Mouse (Mus musculus) lung, postnatal 0 days (tissue): ENCODE results near the gene Metap1d. TPM values are rescaled to one million over a fixed set of nuclear protein-coding genes. Genes with fewer than 3 reads are reported as not detected.

ENCODE experiments used
- ATAC-seq: fragments of 200-750 bp; cut with Nextera tagmentation; 2 replicates; pipeline ENCODE4 v1.8.0; 2017; ENCODE audit warnings: moderate library complexity
- DNase-seq: peaks from one replicate; pipeline ENCODE4 v3.0.0-alpha.2; 2016; ENCODE audit warnings: low spot score
- H3K27ac ChIP-seq: fragments of 300-500 bp; sonication (generic); 2 replicates; pipeline ENCODE4 v1.5.1; 2014; ENCODE audit warnings: antibody characterized with exemption, mild to moderate bottlenecking, low read length, mixed read lengths
- H3K27me3 ChIP-seq: fragments of 300-500 bp; sonication (generic); replicated peaks from 2 replicates; pipeline ENCODE4 v1.6.1; 2014; ENCODE audit warnings: low read length, mixed read lengths; ENCODE audit not compliant: insufficient read depth
- H3K36me3 ChIP-seq: fragments of 300-500 bp; sonication (generic); 2 replicates; pipeline ENCODE4 v1.6.1; 2014; ENCODE audit warnings: low read length, mixed read lengths; ENCODE audit not compliant: insufficient read depth
- H3K4me1 ChIP-seq: fragments of 300-500 bp; sonication (generic); 2 replicates; pipeline ENCODE4 v1.6.1; 2014; ENCODE audit warnings: antibody characterized with exemption, low read depth, low read length, mixed read lengths; ENCODE audit not compliant: insufficient read depth
- H3K4me2 ChIP-seq: fragments of 300-500 bp; sonication (generic); replicated peaks from 2 replicates; pipeline ENCODE4 v1.6.1; 2014; ENCODE audit warnings: low read depth, mild to moderate bottlenecking, low read length, moderate library complexity, mixed read lengths
- H3K4me3 ChIP-seq: fragments of 300-500 bp; sonication (generic); 2 replicates; pipeline ENCODE4 v1.5.1; 2014; ENCODE audit warnings: low read depth, low read length
- H3K9ac ChIP-seq: fragments of 300-500 bp; sonication (generic); replicated peaks from 2 replicates; pipeline ENCODE4 v1.6.1; 2014; ENCODE audit warnings: low read depth, mild to moderate bottlenecking
- H3K9me3 ChIP-seq: fragments of 300-500 bp; sonication (generic); 2 replicates; pipeline ENCODE4 v1.6.1; 2016; ENCODE audit warnings: low read length, mixed read lengths
- CTCF ChIP-seq: IDR thresholded peaks from 2 replicates; pipeline ENCODE4 v1.5.1; 2016; ENCODE audit warnings: antibody characterized with exemption, mild to moderate bottlenecking
- EP300 ChIP-seq: IDR thresholded peaks from 2 replicates; pipeline ENCODE4 v1.6.1; 2016; ENCODE audit warnings: antibody characterized with exemption, mild to moderate bottlenecking, control low read depth
- WGBS: fragments of 180-500 bp; shearing (Covaris S2); extraction: QIAGEN DNeasy Blood & Tissue Kit; methylation state at CpG from one replicate; pipeline ENCODE4 v1.1.7; 2014; 5-methylcytosine and 5-hydroxymethylcytosine counted together
- polyA plus RNA-seq: library from polyadenylated mRNA; unstranded; fragments of >200 nt; fragmentation: Nextera tagmentation; extraction: Ambion mirVana; gene quantifications from 2 replicates; pipeline ENCODE4 v1.2.1, GENCODE M21; 2015

The Metap1d gene
- polyA plus RNA-seq, 1 experiment from 2014 or later, result 15.3 TPM

DNA sequence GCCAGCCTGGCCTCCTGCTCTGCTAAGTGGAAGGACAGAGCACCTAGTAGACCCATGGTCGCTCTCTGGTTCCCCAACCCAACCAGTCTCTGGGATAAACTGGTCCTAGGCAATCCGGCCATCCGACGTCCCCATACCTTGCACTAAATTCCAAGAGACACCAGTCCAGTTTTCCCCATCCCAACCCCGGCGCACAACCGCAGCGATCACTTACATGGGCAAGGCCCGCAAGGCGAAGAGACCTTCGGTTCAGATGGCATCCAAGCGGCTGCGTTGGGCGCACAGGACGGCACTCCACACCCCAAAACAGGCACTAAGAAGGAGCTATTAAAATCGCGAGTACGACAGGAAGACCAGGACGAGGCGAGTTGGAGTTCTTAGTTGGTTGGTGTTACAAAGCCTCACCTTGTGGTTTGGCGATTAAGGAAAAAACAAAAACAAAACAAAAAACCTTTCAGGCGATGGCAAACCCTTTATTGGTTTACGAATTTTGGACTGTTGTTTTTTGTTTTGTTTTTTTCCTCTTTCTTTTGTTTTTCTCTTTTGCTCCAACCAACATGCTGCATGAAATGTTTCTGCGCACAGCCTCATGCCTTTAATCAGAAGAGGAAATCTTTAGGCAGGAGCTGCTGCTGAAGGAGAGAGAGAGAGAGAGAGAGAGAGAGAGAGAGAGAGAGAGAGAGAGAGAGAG lies 74.4 kb downstream of the Metap1d start:
- Histone ChIP-seq H3K27me3 (peaks cover 70% of the 10 kb centered on the region), H3K9me3 (no peaks in the 10 kb centered on the region), H3K4me1 (peaks cover 9% of the 10 kb centered on the region), H3K27ac (no peak overlapping the region), H3K4me2 (no peak overlapping the region), H3K36me3 (no peaks in the 10 kb centered on the region), H3K9ac (no peak overlapping the region), H3K4me3 (no peak overlapping the region)
- 5% methylated on average over 24 of the region's 24 CpGs for WGBS
- ATAC-seq (no peak), DNase-seq (no peak)
- TF ChIP-seq CTCF (no peak), EP300 (no peak)

DNA sequence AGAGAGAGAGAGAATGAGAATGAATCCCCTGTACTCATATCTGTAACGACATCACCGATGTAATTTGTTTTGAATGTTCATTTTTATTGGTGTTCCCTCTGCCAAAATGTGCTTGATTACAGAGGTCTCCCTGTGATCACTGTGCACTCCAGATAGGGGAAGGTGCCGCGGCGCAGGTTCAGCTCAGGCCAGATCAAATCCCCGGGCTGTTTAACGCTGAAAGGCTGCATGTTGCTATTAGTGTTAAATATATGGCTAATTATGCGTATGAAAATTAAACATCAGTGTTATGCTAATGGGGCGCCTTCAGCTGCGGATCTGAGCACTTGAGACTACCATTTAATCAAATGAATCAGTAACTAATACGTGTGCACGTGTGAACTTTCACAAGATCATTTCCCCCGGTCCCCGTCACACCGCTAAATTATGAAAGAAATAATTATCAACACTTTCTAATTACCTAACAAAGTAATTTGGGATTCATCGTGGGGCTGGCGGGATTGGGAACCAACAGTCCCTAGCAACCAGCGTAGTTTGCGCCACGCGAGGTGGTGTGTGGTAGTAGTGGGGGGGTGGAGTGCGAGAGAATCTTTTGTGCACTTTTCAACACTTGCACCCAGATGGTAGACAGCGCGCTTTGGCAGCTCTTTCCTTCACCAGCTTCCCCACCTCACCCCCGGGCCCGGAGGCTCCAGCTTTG lies 75.1 kb downstream of the Metap1d start, which contains the start of gene Dlx1:
Gene Dlx1 (plus strand): TSS at position 100 of the 700 bp plus-strand sequence.
- Histone ChIP-seq H3K4me1 (peaks cover 9% of the 10 kb centered on the region), H3K4me2 (peak within 1 kb of the TSS; percentile 69), H3K9ac (no peak within 1 kb of the TSS), H3K4me3 (peak within 1 kb of the TSS; percentile 36; the same call in 1 of the 2 replicates), H3K36me3 (no peaks in the 10 kb centered on the region), H3K27me3 (peaks cover 77% of the 10 kb centered on the region), H3K9me3 (no peaks in the 10 kb centered on the region), H3K27ac (no peak within 1 kb of the TSS)
- TF ChIP-seq CTCF (no peak), EP300 (no peak)
- ATAC-seq (no peak), DNase-seq (no peak)
- 2% methylated on average over 26 of the region's 26 CpGs for WGBS

- Histone ChIP-seq H3K9me3 (no peaks in the 10 kb centered on the region), H3K4me1 (peaks cover 9% of the 10 kb centered on the region), H3K9ac (no peak overlapping the region), H3K4me3 (peak overlapping the region; percentile 36; the same call in 1 of the 2 replicates), H3K27me3 (peaks cover 80% of the 10 kb centered on the region), H3K4me2 (peak overlapping the region; percentile 69), H3K36me3 (no peaks in the 10 kb centered on the region), H3K27ac (no peak overlapping the region)
- ATAC-seq (peak; percentile 27), DNase-seq (no peak)
- no peak for TF ChIP-seq CTCF
- no peak for TF ChIP-seq EP300
- WGBS, result 2% methylated on average over 38 of the region's 57 CpGs
These were observed 75.8 kb downstream of the Metap1d start for GRCm38 (mm10) chr2:71528714-71529510.

- H3K9ac ChIP-seq, result no peak overlapping the region
These were observed 76.7 kb downstream of the Metap1d start for GRCm38 (mm10) chr2:71529511-71530351.

DNA sequence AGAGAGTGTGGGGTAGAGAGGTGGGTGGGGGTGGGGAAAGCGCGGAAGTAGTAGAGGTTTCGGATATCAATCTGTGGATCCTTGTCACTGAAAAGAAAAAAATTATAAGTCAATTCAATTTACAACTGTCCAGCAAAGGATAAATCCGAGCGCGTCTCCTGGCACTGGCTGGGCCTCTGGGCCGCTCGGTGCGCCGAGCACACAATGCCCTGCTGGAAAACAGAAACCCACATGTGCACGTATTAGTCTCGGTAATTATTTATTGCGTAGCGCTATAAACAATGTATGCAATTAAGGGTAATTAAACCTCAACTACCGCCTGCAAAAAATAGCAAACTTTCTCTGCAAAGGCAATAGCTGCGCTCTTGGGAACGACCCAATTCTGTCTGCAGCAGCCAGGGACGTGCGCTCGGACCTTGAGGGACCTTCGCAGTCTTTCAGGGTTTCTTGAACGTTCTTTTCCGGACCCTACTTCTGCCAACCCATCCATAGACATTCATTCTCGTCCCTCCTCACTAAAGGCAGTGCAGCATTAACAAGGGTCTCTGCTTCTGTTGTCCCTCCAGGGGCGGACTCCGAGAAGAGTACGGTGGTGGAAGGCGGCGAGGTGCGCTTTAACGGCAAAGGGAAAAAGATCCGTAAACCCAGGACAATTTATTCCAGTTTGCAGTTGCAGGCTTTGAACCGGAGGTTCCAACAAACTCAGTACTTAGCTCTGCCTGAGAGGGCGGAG lies 77.5 kb downstream of the Metap1d start:
- H3K9ac ChIP-seq, result no peak overlapping the region
- H3K9me3 ChIP-seq, result no peaks in the 10 kb centered on the region
- 0 out of 2 replicates have a peak overlapping the region, but pooled peaks have one; percentile 3 for H3K4me2 ChIP-seq
- 0 out of 2 replicates have a peak overlapping the region, but pooled peaks have one; percentile 36 for H3K4me3 ChIP-seq
- H3K27ac ChIP-seq, result no peak overlapping the region
- H3K27me3 ChIP-seq, result peaks cover 92% of the 10 kb centered on the region
- TF ChIP-seq CTCF (no peak), EP300 (no peak)
- DNase-seq (no peak), ATAC-seq (no peak)
- WGBS, result under 1% methylated on average over 34 of the region's 34 CpGs
- no peaks in the 10 kb centered on the region for H3K36me3 ChIP-seq
- peaks cover 9% of the 10 kb centered on the region for H3K4me1 ChIP-seq

More at GRCm38 (mm10) chr2:71529511-71530351, 76.7 kb downstream of the Metap1d start:
- no peaks in the 10 kb centered on the region for H3K9me3 ChIP-seq
- peaks cover 86% of the 10 kb centered on the region for H3K27me3 ChIP-seq
- ATAC-seq (peak; percentile 97), DNase-seq (peak; percentile 89)
- no peak overlapping the region for H3K27ac ChIP-seq
- H3K36me3 ChIP-seq, result no peaks in the 10 kb centered on the region
- peak overlapping the region; percentile 36; the same call in 1 of the 2 replicates for H3K4me3 ChIP-seq
- no peak for TF ChIP-seq CTCF
- no peak for TF ChIP-seq EP300
- H3K4me1 ChIP-seq, result peaks cover 9% of the 10 kb centered on the region
- WGBS, result 1% methylated on average over 52 of the region's 60 CpGs
- peak overlapping the region; percentile 69 for H3K4me2 ChIP-seq
